27 mouse cellular contexts compared by ENCODE assay signal in genomic region chr11:33479209-33479608, GRCm38 (mm10). TPM values are rescaled to one million over a fixed set of nuclear protein-coding genes. Genes with fewer than 3 reads are reported as not detected.
"Had no signal": no experiment of that assay in that cellular context is flagged by ENCODE, and none has a peak within 500 bp of the region (broad histone marks: within the 10 kb centered on the region; RNA-seq: fewer than 3 reads in every experiment).

No protein-coding gene starts in this region.

- DNase-seq: kidney, adult 2 months; kidney, postnatal 25 days; layer of hippocampus, adult 9-11 months; layer of hippocampus, postnatal 36 days; left cerebral cortex, postnatal 4 days; lung, adult 18-20 months; lung, postnatal 10 days; lung, postnatal 4 days; retina, postnatal 1 day; right cerebral cortex, postnatal 25 days; spleen, adult 18-20 months; thymus, adult 18-20 months; thymus, postnatal 36 days had no signal

- H3K4me2 ChIP-seq: limb, embryonic 12.5 days; limb, embryonic 15.5 days; lung, embryonic 15.5 days; midbrain, embryonic 13.5 days; neural tube, embryonic 13.5 days; stomach, embryonic 15.5 days had no signal

- H3K4me1 ChIP-seq: limb, embryonic 12.5 days; limb, embryonic 15.5 days; lung, embryonic 15.5 days; midbrain, embryonic 10.5 days; midbrain, embryonic 13.5 days; neural tube, embryonic 13.5 days; stomach, embryonic 15.5 days had no signal

- H3K27ac ChIP-seq: kidney, postnatal 0 days; layer of hippocampus, adult 2 months; limb, embryonic 12.5 days; limb, embryonic 15.5 days; lung, embryonic 15.5 days; midbrain, embryonic 10.5 days; midbrain, embryonic 13.5 days; neural tube, embryonic 13.5 days; stomach, embryonic 15.5 days had no signal

- H3K27me3 ChIP-seq: limb, embryonic 12.5 days; limb, embryonic 15.5 days; lung, embryonic 15.5 days; midbrain, embryonic 13.5 days; neural tube, embryonic 13.5 days; stomach, embryonic 15.5 days had no signal

- H3K9ac ChIP-seq: limb, embryonic 12.5 days; limb, embryonic 15.5 days; lung, embryonic 15.5 days; midbrain, embryonic 13.5 days; neural tube, embryonic 13.5 days; stomach, embryonic 15.5 days had no signal

- H3K4me3 ChIP-seq: layer of hippocampus, adult 2 months; limb, embryonic 12.5 days; limb, embryonic 15.5 days; lung, embryonic 15.5 days; midbrain, embryonic 10.5 days; midbrain, embryonic 13.5 days; myocyte; neural tube, embryonic 13.5 days; stomach, embryonic 15.5 days had no signal

- H3K36me3 ChIP-seq: limb, embryonic 15.5 days; lung, embryonic 15.5 days; midbrain, embryonic 13.5 days; stomach, embryonic 15.5 days had no signal

- ATAC-seq: intestine, postnatal 0 days; midbrain, embryonic 13.5 days; midbrain, embryonic 16.5 days had no signal

- H3K9me3 ChIP-seq: limb, embryonic 12.5 days; limb, embryonic 15.5 days; lung, embryonic 15.5 days; midbrain, embryonic 10.5 days; midbrain, embryonic 13.5 days; neural tube, embryonic 13.5 days; stomach, embryonic 15.5 days had no signal

RNA-seq across cellular contexts. Expression of gene Ranbp17, which starts 34.3 kb away (rescaled TPM):
- total RNA-seq: monocyte, adult 5-6 weeks; neutrophil, adult 5-6 weeks had no signal
- polyA plus RNA-seq: myocyte had no signal
